In the genomic region with DNA sequence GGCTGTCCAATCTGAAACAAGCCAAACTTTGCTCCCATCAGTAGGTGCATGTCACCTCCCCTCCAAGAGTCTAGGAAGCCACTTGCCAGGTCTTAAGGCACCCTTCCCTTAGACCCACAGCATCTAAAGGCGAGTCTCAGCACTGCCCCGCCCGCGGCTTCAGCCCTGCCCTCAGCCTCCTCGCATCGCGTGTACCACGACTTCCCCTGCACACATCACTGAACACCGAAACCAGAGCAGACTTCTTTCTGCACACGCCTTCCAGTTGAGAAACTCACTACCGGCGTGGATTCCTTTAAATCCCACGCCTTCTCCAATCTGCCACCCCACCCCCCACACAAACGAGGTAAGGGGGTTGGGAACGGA, we compare ENCODE assay signal across 8 mouse cellular contexts.
DNase-seq lines count a peak whose midpoint lies in the region; ATAC-seq lines count a peak whose summit lies in the region.

No protein-coding gene starts in this region.

- under 1% methylated on average over 15 of the region's 15 CpGs for WGBS in kidney, embryonic 16.5 days
- WGBS in forebrain, embryonic 15.5 days, result 0% methylated on average over 15 of the region's 15 CpGs
- 4% methylated on average over 15 of the region's 15 CpGs for WGBS in liver, embryonic 12.5 days (ENCODE audit: insufficient replicate concordance)
- WGBS in stomach, embryonic 15.5 days, result under 1% methylated on average over 15 of the region's 15 CpGs

- peaks cover 43% of the 10 kb centered on the region for H3K27me3 ChIP-seq in kidney, embryonic 16.5 days (ENCODE audit: insufficient read depth, low read length)
- H3K27me3 ChIP-seq in forebrain, embryonic 15.5 days, result no peaks in the 10 kb centered on the region
- H3K27me3 ChIP-seq in liver, embryonic 12.5 days (replicated peaks), result peaks cover 58% of the 10 kb centered on the region
- H3K27me3 ChIP-seq in stomach, embryonic 15.5 days (replicated peaks), result peaks cover 23% of the 10 kb centered on the region

- no peak for DNase-seq in kidney, adult 9 months
- DNase-seq in thymus, postnatal 0 days (ENCODE audit: low spot score), result no peak
- no peak for DNase-seq in layer of hippocampus, adult 9-11 months

- H3K27ac ChIP-seq in kidney, embryonic 16.5 days (ENCODE audit: low read length), result no peak overlapping the region
- no peak overlapping the region for H3K27ac ChIP-seq in brown adipose tissue, adult 24 weeks (replicated peaks; ENCODE audit: low read depth, low read length)
- H3K27ac ChIP-seq in forebrain, embryonic 15.5 days (replicated peaks), result peak overlapping the region; percentile 49
- no peak overlapping the region for H3K27ac ChIP-seq in liver, embryonic 12.5 days
- no peak overlapping the region for H3K27ac ChIP-seq in stomach, embryonic 15.5 days

- H3K4me1 ChIP-seq in kidney, embryonic 16.5 days (ENCODE audit: insufficient read depth, low read length), result peaks cover 6% of the 10 kb centered on the region
- H3K4me1 ChIP-seq in brown adipose tissue, adult 24 weeks (ENCODE audit: control insufficient read depth, insufficient read depth, insufficient read length, low read length), result no peaks in the 10 kb centered on the region
- peaks cover 19% of the 10 kb centered on the region for H3K4me1 ChIP-seq in forebrain, embryonic 15.5 days
- no peaks in the 10 kb centered on the region for H3K4me1 ChIP-seq in liver, embryonic 12.5 days
- H3K4me1 ChIP-seq in stomach, embryonic 15.5 days, result peaks cover 5% of the 10 kb centered on the region; the same call in 1 of the 2 replicates

- peak; percentile 53; the same call in 1 of the 2 replicates for ATAC-seq in kidney, embryonic 16.5 days (ENCODE audit: low FRiP score, low TSS enrichment)
- peak; percentile 67 for ATAC-seq in forebrain, embryonic 15.5 days (replicated peaks)
- no peak for ATAC-seq in liver, embryonic 12.5 days
- no peak for ATAC-seq in stomach, embryonic 15.5 days (ENCODE audit: insufficient read depth, low FRiP score, low read depth)

- no peaks in the 10 kb centered on the region for H3K9me3 ChIP-seq in kidney, embryonic 16.5 days (ENCODE audit: low read length)
- H3K9me3 ChIP-seq in forebrain, embryonic 15.5 days, result no peaks in the 10 kb centered on the region
- no peaks in the 10 kb centered on the region for H3K9me3 ChIP-seq in liver, embryonic 12.5 days (replicated peaks)
- H3K9me3 ChIP-seq in stomach, embryonic 15.5 days, result no peaks in the 10 kb centered on the region

- H3K9ac ChIP-seq in kidney, embryonic 16.5 days (replicated peaks; ENCODE audit: low read length), result peak overlapping the region; percentile 31
- H3K9ac ChIP-seq in forebrain, embryonic 15.5 days (replicated peaks), result peak overlapping the region; percentile 69
- H3K9ac ChIP-seq in liver, embryonic 12.5 days, result no peak overlapping the region
- H3K9ac ChIP-seq in stomach, embryonic 15.5 days, result no peak overlapping the region

- peak overlapping the region; percentile 59 for H3K4me3 ChIP-seq in kidney, embryonic 16.5 days (ENCODE audit: low read length)
- H3K4me3 ChIP-seq in brown adipose tissue, adult 24 weeks (ENCODE audit: insufficient read depth, low read depth, low read length), result peak overlapping the region; percentile 26; the same call in 1 of the 2 replicates
- peak overlapping the region; percentile 52 for H3K4me3 ChIP-seq in forebrain, embryonic 15.5 days
- H3K4me3 ChIP-seq in liver, embryonic 12.5 days, result peak overlapping the region; percentile 41
- peak overlapping the region; percentile 55 for H3K4me3 ChIP-seq in stomach, embryonic 15.5 days (replicated peaks)

- peak overlapping the region; percentile 96 for H3K4me2 ChIP-seq in kidney, embryonic 16.5 days (replicated peaks; ENCODE audit: low read depth, low read length)
- peak overlapping the region; percentile 83 for H3K4me2 ChIP-seq in forebrain, embryonic 15.5 days (replicated peaks)
- H3K4me2 ChIP-seq in liver, embryonic 12.5 days, result peak overlapping the region; percentile 67
- H3K4me2 ChIP-seq in stomach, embryonic 15.5 days, result peak overlapping the region; percentile 96

- no peaks in the 10 kb centered on the region for H3K36me3 ChIP-seq in kidney, embryonic 16.5 days (ENCODE audit: insufficient read depth, low read length)
- no peaks in the 10 kb centered on the region for H3K36me3 ChIP-seq in forebrain, embryonic 15.5 days
- H3K36me3 ChIP-seq in liver, embryonic 12.5 days, result no peaks in the 10 kb centered on the region
- no peaks in the 10 kb centered on the region for H3K36me3 ChIP-seq in stomach, embryonic 15.5 days

Comparison
In these comparisons a context has a peak if more than half of its experiments do, and no peak if none do; other contexts are left out.
1. ATAC-seq: peak in kidney, embryonic 16.5 days (single experiment) and forebrain, embryonic 15.5 days (single experiment); none in liver, embryonic 12.5 days (single experiment) and stomach, embryonic 15.5 days (single experiment).
2. H3K9ac ChIP-seq: peak in kidney, embryonic 16.5 days (single experiment) and forebrain, embryonic 15.5 days (single experiment); none in liver, embryonic 12.5 days (single experiment) and stomach, embryonic 15.5 days (single experiment).
3. Peak in every context shown above with its lines, with median percentiles within 50 percentile points of each other: H3K4me2 ChIP-seq and H3K4me3 ChIP-seq.